Mouse (Mus musculus) mesoderm, embryonic 11.5 days (tissue): Measurements from ENCODE around the gene Ripor2.

Experiments used
- DNase-seq: peaks from one replicate; pipeline ENCODE4 v3.0.0-alpha.2; 2012; ENCODE audit warnings: low read depth, low spot score

Ripor2 gene

GRCm38 (mm10) chr13:24647444-24647843, 65.5 kb downstream of the Ripor2 start:
- no peak for DNase-seq

- no peak for DNase-seq
Observed at GRCm38 (mm10) chr13:24648027-24648426, 66.0 kb downstream of the Ripor2 start.

- DNase-seq = no peak
Observed at GRCm38 (mm10) chr13:24648668-24649067, 66.7 kb downstream of the Ripor2 start.

- no peak for DNase-seq
Observed at GRCm38 (mm10) chr13:24649099-24649498, 67.1 kb downstream of the Ripor2 start.

GRCm38 (mm10) chr13:24651018-24651417, 69.0 kb downstream of the Ripor2 start:
- DNase-seq = no peak

GRCm38 (mm10) chr13:24654919-24655635, 73.1 kb downstream of the Ripor2 start:
- no peak for DNase-seq

GRCm38 (mm10) chr13:24656719-24657497, 74.9 kb downstream of the Ripor2 start:
- peak; percentile 33 for DNase-seq

- no peak for DNase-seq
Observed at GRCm38 (mm10) chr13:24666763-24667162, 84.8 kb downstream of the Ripor2 start.

GRCm38 (mm10) chr13:24668556-24668955, 86.6 kb downstream of the Ripor2 start:
- no peak for DNase-seq

- no peak for DNase-seq
Observed at GRCm38 (mm10) chr13:24670676-24671075, 88.7 kb downstream of the Ripor2 start.

- peak; percentile 55 for DNase-seq
Observed at GRCm38 (mm10) chr13:24679027-24679680, 97.2 kb downstream of the Ripor2 start.

- DNase-seq = no peak
Observed at GRCm38 (mm10) chr13:24680951-24681350, 99.0 kb downstream of the Ripor2 start.

- DNase-seq = no peak
Observed at GRCm38 (mm10) chr13:24682346-24682745, 100.4 kb downstream of the Ripor2 start.

- no peak for DNase-seq
Observed at GRCm38 (mm10) chr13:24684503-24684902, 102.5 kb downstream of the Ripor2 start.

- no peak for DNase-seq
Observed at GRCm38 (mm10) chr13:24685846-24686245, 103.9 kb downstream of the Ripor2 start.

GRCm38 (mm10) chr13:24686705-24687665, 105.0 kb downstream of the Ripor2 start:
- DNase-seq = peak; percentile 82

GRCm38 (mm10) chr13:24693312-24693711, 111.3 kb downstream of the Ripor2 start:
- no peak for DNase-seq

GRCm38 (mm10) chr13:24698746-24699145, 116.8 kb downstream of the Ripor2 start:
- DNase-seq = no peak

- DNase-seq = no peak
Observed at GRCm38 (mm10) chr13:24702128-24702527, 120.1 kb downstream of the Ripor2 start.

- DNase-seq = no peak
Observed at GRCm38 (mm10) chr13:24709656-24710396, 127.8 kb downstream of the Ripor2 start.

GRCm38 (mm10) chr13:24710968-24711367, 129.0 kb downstream of the Ripor2 start:
- DNase-seq = no peak
